Mouse (Mus musculus): Measurements from ENCODE around the gene Gm35549. TPM values are rescaled to one million over a fixed set of nuclear protein-coding genes. Genes with fewer than 3 reads are reported as not detected.
"Not testable (repeated sequence)": the region's sequence is repeated elsewhere in the genome, so short reads cannot be mapped to it uniquely, and the experiment has no call there.

Gm35549 gene
- total RNA-seq (2021): not detected in 2 replicates
- long read RNA-seq, experiment 1: 0 reads
- long read RNA-seq, experiment 2: 0 reads

GRCm38 (mm10) chr9:122843760-122844159 lies at the start of gene Gm35549:
TSS of gene Gm35549 (minus strand) at chr9:122844035.
- no peak for DNase-seq

- DNase-seq: peak; percentile 84
These were observed 42.7 kb upstream of the Gm35549 start for GRCm38 (mm10) chr9:122886372-122887179.

GRCm38 (mm10) chr9:122885385-122885784 lies 41.5 kb upstream of the Gm35549 start, which contains the start of gene Zkscan7:
TSS of gene Zkscan7 (plus strand) at chr9:122885685.
- no peak for DNase-seq

- no peak for DNase-seq
These were observed 31.3 kb upstream of the Gm35549 start for GRCm38 (mm10) chr9:122875145-122875544.

GRCm38 (mm10) chr9:122874653-122875052 lies 30.8 kb upstream of the Gm35549 start:
- no peak for DNase-seq

GRCm38 (mm10) chr9:122872595-122872994 lies 28.8 kb upstream of the Gm35549 start:
- no peak for DNase-seq

GRCm38 (mm10) chr9:122866192-122866591 lies 22.4 kb upstream of the Gm35549 start:
- DNase-seq: no peak

- DNase-seq: peak; percentile 90
These were observed 21.9 kb upstream of the Gm35549 start, which contains the start of gene Zfp445 for GRCm38 (mm10) chr9:122865697-122866166. TSS of gene Zfp445 (minus strand) at chr9:122866006.

GRCm38 (mm10) chr9:122864848-122865247 lies 21.0 kb upstream of the Gm35549 start:
- no peak for DNase-seq

GRCm38 (mm10) chr9:122863731-122864130 lies 19.9 kb upstream of the Gm35549 start:
- no peak for DNase-seq

- no peak for DNase-seq
These were observed 16.9 kb upstream of the Gm35549 start for GRCm38 (mm10) chr9:122860752-122861151.

GRCm38 (mm10) chr9:122856716-122857115 lies 12.9 kb upstream of the Gm35549 start:
- DNase-seq: no peak

- DNase-seq: no peak
These were observed 11.8 kb upstream of the Gm35549 start for GRCm38 (mm10) chr9:122855617-122856016.

- not testable (repeated sequence) for DNase-seq
These were observed 11.3 kb upstream of the Gm35549 start for GRCm38 (mm10) chr9:122855141-122855540.

- no peak for DNase-seq
These were observed 10.7 kb upstream of the Gm35549 start for GRCm38 (mm10) chr9:122854526-122854925.

GRCm38 (mm10) chr9:122847811-122848311 lies 4.0 kb upstream of the Gm35549 start:
- not testable (repeated sequence) for DNase-seq

- DNase-seq: no peak
These were observed 2.3 kb upstream of the Gm35549 start for GRCm38 (mm10) chr9:122846156-122846555.

GRCm38 (mm10) chr9:122845621-122846020 lies 1.8 kb upstream of the Gm35549 start:
- DNase-seq: no peak

GRCm38 (mm10) chr9:122837680-122838079 lies 6.2 kb downstream of the Gm35549 start:
- peak; percentile 82 for DNase-seq

- DNase-seq: no peak
These were observed 6.6 kb downstream of the Gm35549 start for GRCm38 (mm10) chr9:122837216-122837615.

GRCm38 (mm10) chr9:122836790-122837189 lies 7.0 kb downstream of the Gm35549 start:
- DNase-seq: peak; percentile 64

GRCm38 (mm10) chr9:122836126-122836525 lies 7.7 kb downstream of the Gm35549 start:
- DNase-seq: no peak

GRCm38 (mm10) chr9:122829826-122830380 lies 13.9 kb downstream of the Gm35549 start:
- DNase-seq: peak; percentile 43

Data from adrenal gland, postnatal 14 days (tissue).